Mouse (Mus musculus) megakaryocyte, embryonic 14.5 days (primary cell): ENCODE data around the gene Dpf2.

Experiments
- FLI1 ChIP-seq: IDR thresholded peaks from 2 replicates; pipeline ENCODE4 v1.6.1; 2012; ENCODE audit warnings: low read length, inconsistent platforms, mixed read lengths
- GATA1 ChIP-seq: IDR thresholded peaks from 3 replicates; pipeline ENCODE4 v1.6.1; 2012; ENCODE audit warnings: mixed read lengths, low read length, inconsistent platforms, borderline replicate concordance

- no peak for TF ChIP-seq GATA1
- no peak for TF ChIP-seq FLI1
These were observed 27.0 kb downstream of the Dpf2 start for GRCm38 (mm10) chr19:5885838-5886237.
